Mouse (Mus musculus): Measurements from ENCODE around the gene Slc16a13. TPM values are rescaled to one million over a fixed set of nuclear protein-coding genes. Genes with fewer than 3 reads are reported as not detected.

Gene Slc16a13
- 6.1 and 8.5 TPM in 2 replicates for polyA plus RNA-seq (2012; ENCODE audit: insufficient read depth, insufficient read length, missing spikeins)

- peak within 1 kb of the TSS; percentile 91 for H3K4me3 ChIP-seq (ENCODE audit: insufficient read depth, low read length)
- H3K27ac ChIP-seq (ENCODE audit: insufficient read depth, low read depth, low read length): peak within 1 kb of the TSS; percentile 95
- H3K4me1 ChIP-seq (ENCODE audit: control insufficient read depth, insufficient read depth, low read length): peaks cover 40% of the 10 kb centered on the region
- TF ChIP-seq POLR2A (IDR thresholded peaks at IDR 0.05; ENCODE audit: borderline replicate concordance, low read depth, low read length) (peak; percentile 97), CTCF (IDR thresholded peaks at IDR 0.05; ENCODE audit: low read depth, low read length) (no peak)
Observed at GRCm38 (mm10) chr11:70220731-70221602, at the start of gene Slc16a13. TSS of gene Slc16a13 (minus strand) at chr11:70221064.

GRCm38 (mm10) chr11:70266405-70266804 is 45.5 kb upstream of the Slc16a13 start:
- Histone ChIP-seq H3K4me1 (ENCODE audit: control insufficient read depth, insufficient read depth, low read length) (peaks cover 23% of the 10 kb centered on the region), H3K4me3 (ENCODE audit: insufficient read depth, low read length) (no peak overlapping the region), H3K27ac (ENCODE audit: insufficient read depth, low read depth, low read length) (no peak overlapping the region)
- TF ChIP-seq POLR2A (IDR thresholded peaks at IDR 0.05; ENCODE audit: borderline replicate concordance, low read depth, low read length) (no peak), CTCF (IDR thresholded peaks at IDR 0.05; ENCODE audit: low read depth, low read length) (no peak)

GRCm38 (mm10) chr11:70265819-70266218 is 45.0 kb upstream of the Slc16a13 start:
- Histone ChIP-seq H3K4me1 (ENCODE audit: control insufficient read depth, insufficient read depth, low read length) (peaks cover 23% of the 10 kb centered on the region), H3K4me3 (ENCODE audit: insufficient read depth, low read length) (no peak overlapping the region), H3K27ac (ENCODE audit: insufficient read depth, low read depth, low read length) (no peak overlapping the region)
- TF ChIP-seq CTCF (IDR thresholded peaks at IDR 0.05; ENCODE audit: low read depth, low read length) (no peak), POLR2A (IDR thresholded peaks at IDR 0.05; ENCODE audit: borderline replicate concordance, low read depth, low read length) (no peak)

- H3K4me1 ChIP-seq (ENCODE audit: control insufficient read depth, insufficient read depth, low read length): peaks cover 23% of the 10 kb centered on the region
- H3K27ac ChIP-seq (ENCODE audit: insufficient read depth, low read depth, low read length): no peak overlapping the region
- TF ChIP-seq POLR2A (IDR thresholded peaks at IDR 0.05; ENCODE audit: borderline replicate concordance, low read depth, low read length) (no peak), CTCF (IDR thresholded peaks at IDR 0.05; ENCODE audit: low read depth, low read length) (no peak)
- no peak overlapping the region for H3K4me3 ChIP-seq (ENCODE audit: insufficient read depth, low read length)
Observed at GRCm38 (mm10) chr11:70265252-70265651, 44.4 kb upstream of the Slc16a13 start.

GRCm38 (mm10) chr11:70259035-70259434 is 38.2 kb upstream of the Slc16a13 start:
- TF ChIP-seq POLR2A (IDR thresholded peaks at IDR 0.05; ENCODE audit: borderline replicate concordance, low read depth, low read length) (no peak), CTCF (IDR thresholded peaks at IDR 0.05; ENCODE audit: low read depth, low read length) (no peak)
- no peak overlapping the region for H3K27ac ChIP-seq (ENCODE audit: insufficient read depth, low read depth, low read length)
- H3K4me1 ChIP-seq (ENCODE audit: control insufficient read depth, insufficient read depth, low read length): peaks cover 12% of the 10 kb centered on the region
- no peak overlapping the region for H3K4me3 ChIP-seq (ENCODE audit: insufficient read depth, low read length)

- H3K27ac ChIP-seq (ENCODE audit: insufficient read depth, low read depth, low read length): no peak within 1 kb of the TSS
- TF ChIP-seq POLR2A (IDR thresholded peaks at IDR 0.05; ENCODE audit: borderline replicate concordance, low read depth, low read length) (no peak), CTCF (IDR thresholded peaks at IDR 0.05; ENCODE audit: low read depth, low read length) (peak; percentile 26; the same call in 1 of the 2 replicates)
- H3K4me1 ChIP-seq (ENCODE audit: control insufficient read depth, insufficient read depth, low read length): peaks cover 17% of the 10 kb centered on the region
- H3K4me3 ChIP-seq (ENCODE audit: insufficient read depth, low read length): peak within 1 kb of the TSS; percentile 29; the same call in 1 of the 2 replicates
Observed at GRCm38 (mm10) chr11:70254931-70255531, 34.2 kb upstream of the Slc16a13 start, which contains the start of gene Alox12. TSS of gene Alox12 (minus strand) at chr11:70255353.

GRCm38 (mm10) chr11:70254337-70254736 is 33.5 kb upstream of the Slc16a13 start:
- Histone ChIP-seq H3K27ac (ENCODE audit: insufficient read depth, low read depth, low read length) (no peak overlapping the region), H3K4me3 (ENCODE audit: insufficient read depth, low read length) (peak overlapping the region; percentile 29; the same call in 1 of the 2 replicates), H3K4me1 (ENCODE audit: control insufficient read depth, insufficient read depth, low read length) (peaks cover 20% of the 10 kb centered on the region)
- TF ChIP-seq POLR2A (IDR thresholded peaks at IDR 0.05; ENCODE audit: borderline replicate concordance, low read depth, low read length): no peak
- TF ChIP-seq CTCF (IDR thresholded peaks at IDR 0.05; ENCODE audit: low read depth, low read length): no peak

GRCm38 (mm10) chr11:70251853-70252252 is 31.0 kb upstream of the Slc16a13 start:
- no peak for TF ChIP-seq POLR2A (IDR thresholded peaks at IDR 0.05; ENCODE audit: borderline replicate concordance, low read depth, low read length)
- TF ChIP-seq CTCF (IDR thresholded peaks at IDR 0.05; ENCODE audit: low read depth, low read length): no peak
- no peak overlapping the region for H3K27ac ChIP-seq (ENCODE audit: insufficient read depth, low read depth, low read length)
- H3K4me1 ChIP-seq (ENCODE audit: control insufficient read depth, insufficient read depth, low read length): peaks cover 20% of the 10 kb centered on the region
- H3K4me3 ChIP-seq (ENCODE audit: insufficient read depth, low read length): no peak overlapping the region

GRCm38 (mm10) chr11:70250150-70250549 is 29.3 kb upstream of the Slc16a13 start:
- H3K27ac ChIP-seq (ENCODE audit: insufficient read depth, low read depth, low read length): no peak overlapping the region
- no peak overlapping the region for H3K4me3 ChIP-seq (ENCODE audit: insufficient read depth, low read length)
- TF ChIP-seq POLR2A (IDR thresholded peaks at IDR 0.05; ENCODE audit: borderline replicate concordance, low read depth, low read length): no peak
- no peak for TF ChIP-seq CTCF (IDR thresholded peaks at IDR 0.05; ENCODE audit: low read depth, low read length)
- H3K4me1 ChIP-seq (ENCODE audit: control insufficient read depth, insufficient read depth, low read length): peaks cover 20% of the 10 kb centered on the region
